Mouse (Mus musculus): ENCODE data around the gene Yy2.

- no peak for TF ChIP-seq FLI1 (IDR thresholded peaks at IDR 0.05; ENCODE audit: low read length)
- no peak for TF ChIP-seq GATA1 (IDR thresholded peaks at IDR 0.05; ENCODE audit: borderline replicate concordance, low read length)
Observed at GRCm38 (mm10) chrX:157598186-157598996, 29.6 kb upstream of the Yy2 start, which contains the start of gene Mbtps2.

All from megakaryocyte, embryonic 14.5 days (primary cell).